Mouse (Mus musculus): ENCODE results near the gene Gm40193. TPM values are rescaled to one million over a fixed set of nuclear protein-coding genes. Genes with fewer than 3 reads are reported as not detected.
"Not testable (repeated sequence)": the region's sequence is repeated elsewhere in the genome, so short reads cannot be mapped to it uniquely, and the experiment has no call there.

Gene Gm40193
- polyA plus RNA-seq, 1 experiment from 2014 or later = not detected

DNA sequence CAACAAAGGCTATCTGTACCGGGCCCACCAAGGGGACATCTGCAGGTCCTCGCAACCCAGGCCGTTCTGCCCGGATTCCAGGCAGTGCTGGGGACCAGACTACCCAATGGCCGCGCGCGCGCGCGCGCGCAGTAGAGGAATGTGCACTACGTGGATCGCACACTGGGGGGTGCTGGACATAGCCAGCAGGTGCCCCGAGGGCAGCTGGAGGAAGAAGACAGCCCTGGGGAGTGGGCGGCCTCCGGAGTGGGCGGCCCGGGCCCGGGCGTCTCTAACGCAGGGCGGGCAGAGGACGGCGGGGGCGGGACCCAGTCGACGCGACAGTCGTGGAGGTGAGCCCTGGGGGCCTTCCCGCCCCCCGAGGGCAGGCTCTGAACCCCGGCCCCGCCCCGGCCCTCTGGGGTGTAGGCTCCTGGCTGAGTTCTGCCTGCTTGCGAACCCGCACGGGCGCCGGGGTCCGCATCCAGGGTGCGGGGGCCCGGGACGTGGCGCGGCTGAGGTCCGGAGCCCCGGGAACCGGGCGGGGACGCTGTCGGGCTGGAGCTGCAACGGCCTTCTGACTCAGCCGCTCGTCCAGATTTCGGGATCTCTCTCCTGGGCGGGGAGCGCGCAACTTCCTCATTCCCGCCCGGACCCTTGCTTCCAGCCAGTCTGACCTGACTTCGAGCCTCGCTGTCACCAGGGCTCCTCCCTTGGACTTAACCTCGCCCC is 7.3 kb upstream of the Gm40193 start, which contains the start of gene Pld2:
TSS of gene Pld2 (plus strand) at position 188 of the 711 bp plus-strand sequence.
- no peaks in the 10 kb centered on the region for H3K27me3 ChIP-seq
- H3K9me3 ChIP-seq = no peaks in the 10 kb centered on the region
- no peaks in the 10 kb centered on the region for H3K36me3 ChIP-seq
- H3K27ac ChIP-seq (replicated peaks) = peak within 1 kb of the TSS; percentile 66
- peak; percentile 93 for ATAC-seq (ENCODE audit: low FRiP score, low read depth)
- peak within 1 kb of the TSS; percentile 60 for H3K9ac ChIP-seq
- peak within 1 kb of the TSS; percentile 69 for H3K4me3 ChIP-seq
- peaks cover 12% of the 10 kb centered on the region for H3K4me1 ChIP-seq (replicated peaks)
- WGBS = under 1% methylated on average over 60 of the region's 65 CpGs
- peak within 1 kb of the TSS; percentile 82 for H3K4me2 ChIP-seq

- Histone ChIP-seq H3K9me3 (no peaks in the 10 kb centered on the region), H3K4me3 (peak overlapping the region; percentile 69), H3K4me1 (replicated peaks) (peaks cover 12% of the 10 kb centered on the region), H3K27me3 (no peaks in the 10 kb centered on the region), H3K27ac (replicated peaks) (no peak overlapping the region), H3K4me2 (peak overlapping the region; percentile 82), H3K36me3 (no peaks in the 10 kb centered on the region), H3K9ac (peak overlapping the region; percentile 60)
- no peak for ATAC-seq (ENCODE audit: low FRiP score, low read depth)
- 18% methylated on average over 9 of the region's 9 CpGs for WGBS
Measured at GRCm38 (mm10) chr11:70539423-70539822, 6.7 kb upstream of the Gm40193 start.

GRCm38 (mm10) chr11:70531065-70531464 is 1.7 kb downstream of the Gm40193 start:
- H3K4me2 ChIP-seq; H3K9me3 ChIP-seq; H3K4me1 ChIP-seq (replicated peaks); H3K27me3 ChIP-seq; H3K9ac ChIP-seq; H3K27ac ChIP-seq (replicated peaks); ATAC-seq (ENCODE audit: low FRiP score, low read depth); H3K4me3 ChIP-seq: not testable (repeated sequence)
- peaks cover 22% of the 10 kb centered on the region for H3K36me3 ChIP-seq
- WGBS = 81% methylated on average over 2 of the region's 2 CpGs

GRCm38 (mm10) chr11:70528610-70529009 is 4.1 kb downstream of the Gm40193 start:
- WGBS = 92% methylated on average over 7 of the region's 7 CpGs
- peaks cover 18% of the 10 kb centered on the region for H3K4me1 ChIP-seq (replicated peaks)

GRCm38 (mm10) chr11:70526211-70526610 is 6.5 kb downstream of the Gm40193 start:
- Histone ChIP-seq H3K36me3 (peaks cover 22% of the 10 kb centered on the region), H3K4me3 (peak overlapping the region; percentile 75), H3K27ac (replicated peaks) (no peak overlapping the region), H3K9ac (peak overlapping the region; percentile 62), H3K27me3 (no peaks in the 10 kb centered on the region), H3K4me1 (replicated peaks) (peaks cover 18% of the 10 kb centered on the region), H3K4me2 (peak overlapping the region; percentile 93), H3K9me3 (no peaks in the 10 kb centered on the region)
- WGBS = 91% methylated on average over 12 of the region's 12 CpGs
- no peak for ATAC-seq (ENCODE audit: low FRiP score, low read depth)

More at GRCm38 (mm10) chr11:70528610-70529009, 4.1 kb downstream of the Gm40193 start:
- Histone ChIP-seq H3K36me3 (peaks cover 22% of the 10 kb centered on the region), H3K27me3 (no peaks in the 10 kb centered on the region), H3K4me3 (no peak overlapping the region), H3K9me3 (no peaks in the 10 kb centered on the region), H3K27ac (replicated peaks) (no peak overlapping the region), H3K9ac (no peak overlapping the region), H3K4me2 (no peak overlapping the region)
- ATAC-seq (ENCODE audit: low FRiP score, low read depth) = no peak

DNA sequence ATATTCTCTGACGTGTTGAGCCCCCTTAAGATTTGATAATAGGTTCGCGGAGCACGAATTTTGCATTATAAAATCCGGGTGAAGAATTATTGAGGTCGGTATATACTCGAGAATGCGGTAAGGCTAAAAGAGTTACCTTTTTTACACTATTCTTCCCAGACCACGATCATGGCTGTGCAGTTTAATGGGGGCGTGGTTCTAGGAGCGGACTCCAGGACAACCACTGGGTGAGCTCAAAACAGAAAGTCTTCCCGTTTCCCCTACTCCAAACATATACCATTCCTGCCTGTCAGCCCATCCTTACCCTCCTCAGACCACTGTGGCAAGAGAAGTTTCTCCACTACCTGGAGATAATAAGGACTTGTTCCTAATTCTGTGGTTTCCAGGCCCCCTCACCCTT is 7.0 kb downstream of the Gm40193 start:
- Histone ChIP-seq H3K9ac (peak overlapping the region; percentile 62), H3K4me2 (peak overlapping the region; percentile 93), H3K27ac (replicated peaks) (peak overlapping the region; percentile 71), H3K9me3 (no peaks in the 10 kb centered on the region), H3K4me3 (peak overlapping the region; percentile 75), H3K4me1 (replicated peaks) (peaks cover 18% of the 10 kb centered on the region), H3K27me3 (no peaks in the 10 kb centered on the region), H3K36me3 (peaks cover 22% of the 10 kb centered on the region)
- WGBS = 2% methylated on average over 12 of the region's 12 CpGs
- ATAC-seq (ENCODE audit: low FRiP score, low read depth) = peak; percentile 17; the same call in 1 of the 2 replicates

GRCm38 (mm10) chr11:70525184-70525678 is 7.5 kb downstream of the Gm40193 start, which contains the start of gene Psmb6:
Gene Psmb6 (plus strand): TSS chr11:70525367.
- Histone ChIP-seq H3K9me3 (no peaks in the 10 kb centered on the region), H3K4me2 (peak within 1 kb of the TSS; percentile 93), H3K4me1 (replicated peaks) (peaks cover 20% of the 10 kb centered on the region), H3K27me3 (no peaks in the 10 kb centered on the region), H3K9ac (peak within 1 kb of the TSS; percentile 62), H3K4me3 (peak within 1 kb of the TSS; percentile 75), H3K36me3 (peaks cover 22% of the 10 kb centered on the region), H3K27ac (replicated peaks) (peak within 1 kb of the TSS; percentile 71)
- under 1% methylated on average over 25 of the region's 26 CpGs for WGBS
- ATAC-seq (ENCODE audit: low FRiP score, low read depth) = peak; percentile 96

GRCm38 (mm10) chr11:70524782-70525181 is 8.0 kb downstream of the Gm40193 start:
- WGBS = 8% methylated on average over 8 of the region's 8 CpGs
- no peaks in the 10 kb centered on the region for H3K27me3 ChIP-seq

GRCm38 (mm10) chr11:70523306-70523989 is 9.3 kb downstream of the Gm40193 start:
- peaks cover 18% of the 10 kb centered on the region for H3K36me3 ChIP-seq
- H3K4me2 ChIP-seq; H3K27ac ChIP-seq (replicated peaks); ATAC-seq (ENCODE audit: low FRiP score, low read depth); H3K9ac ChIP-seq; H3K4me3 ChIP-seq; H3K9me3 ChIP-seq; H3K27me3 ChIP-seq: not testable (repeated sequence)
- peaks cover 25% of the 10 kb centered on the region for H3K4me1 ChIP-seq (replicated peaks)
- 92% methylated on average over 8 of the region's 8 CpGs for WGBS

More at GRCm38 (mm10) chr11:70524782-70525181, 8.0 kb downstream of the Gm40193 start:
- no peak overlapping the region for H3K27ac ChIP-seq (replicated peaks)
- H3K9me3 ChIP-seq = no peaks in the 10 kb centered on the region
- H3K4me1 ChIP-seq (replicated peaks) = peaks cover 25% of the 10 kb centered on the region
- 0 out of 2 replicates have a peak overlapping the region, but pooled peaks have one; percentile 35 for H3K9ac ChIP-seq
- peaks cover 22% of the 10 kb centered on the region for H3K36me3 ChIP-seq
- ATAC-seq (ENCODE audit: low FRiP score, low read depth) = peak; percentile 9; the same call in 1 of the 2 replicates
- H3K4me2 ChIP-seq = peak overlapping the region; percentile 93
- H3K4me3 ChIP-seq = peak overlapping the region; percentile 75

- H3K27ac ChIP-seq (replicated peaks) = no peak overlapping the region
- 11% methylated on average over 41 of the region's 41 CpGs for WGBS
- H3K4me1 ChIP-seq (replicated peaks) = peaks cover 12% of the 10 kb centered on the region
- H3K27me3 ChIP-seq = no peaks in the 10 kb centered on the region
- H3K36me3 ChIP-seq = no peaks in the 10 kb centered on the region
- no peaks in the 10 kb centered on the region for H3K9me3 ChIP-seq
- H3K4me3 ChIP-seq = peak overlapping the region; percentile 22
- peak overlapping the region; percentile 25 for H3K9ac ChIP-seq
- 0 out of 2 replicates have a peak, but pooled peaks have one; percentile 52 for ATAC-seq (ENCODE audit: low FRiP score, low read depth)
- H3K4me2 ChIP-seq = peak overlapping the region; percentile 52
Measured at GRCm38 (mm10) chr11:70520178-70520769, 12.5 kb downstream of the Gm40193 start.

DNA sequence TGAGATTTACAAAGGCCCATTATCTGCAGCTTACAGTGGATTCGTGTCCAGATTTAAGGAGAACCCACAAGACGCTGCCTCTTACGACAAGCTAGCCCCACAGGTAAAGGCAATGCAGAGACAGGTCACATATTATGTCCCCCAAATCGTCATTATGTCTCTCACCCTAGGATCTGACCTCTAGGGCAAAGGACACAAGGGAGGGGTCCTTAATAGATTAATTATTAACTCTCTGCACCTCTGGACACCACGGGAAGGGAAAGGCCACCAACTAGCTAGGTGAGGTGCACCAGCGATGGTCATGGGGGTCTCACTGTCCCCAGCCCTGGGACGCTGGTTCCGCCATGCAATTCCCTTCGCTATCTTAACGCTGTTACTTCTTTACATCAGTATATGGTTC is 13.8 kb downstream of the Gm40193 start, which contains the start of gene Gltpd2:
TSS of gene Gltpd2 (plus strand) at position 274 of the 400 bp plus-strand sequence.
- Histone ChIP-seq H3K27me3 (no peaks in the 10 kb centered on the region), H3K4me3 (peak within 1 kb of the TSS; percentile 22), H3K4me2 (peak within 1 kb of the TSS; percentile 52), H3K9ac (peak within 1 kb of the TSS; percentile 25; the same call in 1 of the 2 replicates), H3K36me3 (no peaks in the 10 kb centered on the region), H3K4me1 (replicated peaks) (peaks cover 7% of the 10 kb centered on the region), H3K9me3 (no peaks in the 10 kb centered on the region), H3K27ac (replicated peaks) (no peak within 1 kb of the TSS)
- ATAC-seq (ENCODE audit: low FRiP score, low read depth) = no peak
- WGBS = 79% methylated on average over 10 of the region's 10 CpGs
